Mouse (Mus musculus) heart, embryonic 11.5 days (tissue): ENCODE measurements at regions not wholly inside any gene's neighbourhood (a gene's known extent, or its start where the extent isn't known, plus 50 kb on each side); places are given as distances from the start of the nearest gene placed in this dataset.
A peak's percentile ranks its signal among the peaks of the same experiment; 100 is the strongest.
"Not testable (repeated sequence)": the region's sequence is repeated elsewhere in the genome, so short reads cannot be mapped to it uniquely, and the experiment has no call there.

Experiments used
- ATAC-seq: fragments of 200-750 bp; cut with Nextera tagmentation; replicated peaks from 2 replicates; pipeline ENCODE4 v1.8.0; 2017; ENCODE audit warnings: moderate library complexity; ENCODE audit not compliant: insufficient number of reproducible peaks, low FRiP score, low TSS enrichment
- H3K27ac ChIP-seq: fragments of 300-500 bp; sonication (generic); 2 replicates; pipeline ENCODE4 v1.5.1; 2014; ENCODE audit warnings: mild to moderate bottlenecking, low read depth, low read length
- H3K27me3 ChIP-seq: fragments of 300-500 bp; sonication (generic); 2 replicates; pipeline ENCODE4 v1.6.1; 2014; ENCODE audit warnings: mild to moderate bottlenecking, low read length, mixed read lengths; ENCODE audit not compliant: control insufficient read depth, insufficient read depth
- H3K36me3 ChIP-seq: fragments of 300-500 bp; sonication (generic); 2 replicates; pipeline ENCODE4 v1.6.1; 2014; ENCODE audit warnings: mild to moderate bottlenecking, low read length, moderate library complexity, mixed read lengths; ENCODE audit not compliant: control insufficient read depth, insufficient read depth
- H3K4me1 ChIP-seq: fragments of 300-500 bp; sonication (generic); 2 replicates; pipeline ENCODE4 v1.6.1; 2014; ENCODE audit warnings: low read length; ENCODE audit not compliant: control insufficient read depth, insufficient read depth
- H3K4me2 ChIP-seq: fragments of 300-500 bp; sonication (generic); 2 replicates; pipeline ENCODE4 v1.6.1; 2014; ENCODE audit warnings: mild to moderate bottlenecking, moderate library complexity
- H3K4me3 ChIP-seq: fragments of 300-500 bp; sonication (generic); 2 replicates; pipeline ENCODE4 v1.5.1; 2014; ENCODE audit warnings: low read depth, low read length
- H3K9ac ChIP-seq: fragments of 300-500 bp; sonication (generic); 2 replicates; pipeline ENCODE4 v1.6.1; 2014; ENCODE audit warnings: mild to moderate bottlenecking, low read depth, low read length, moderate library complexity
- H3K9me3 ChIP-seq: fragments of 300-500 bp; sonication (generic); replicated peaks from 2 replicates; pipeline ENCODE4 v1.6.1; 2016; ENCODE audit warnings: low read length; ENCODE audit not compliant: control insufficient read depth
- WGBS: fragments of 180-500 bp; shearing (Covaris S2); extraction: QIAGEN DNeasy Blood & Tissue Kit; methylation state at CpG from one replicate; pipeline ENCODE4 v1.1.7; 2014; ENCODE audit not compliant: insufficient replicate concordance; 5-methylcytosine and 5-hydroxymethylcytosine counted together

DNA sequence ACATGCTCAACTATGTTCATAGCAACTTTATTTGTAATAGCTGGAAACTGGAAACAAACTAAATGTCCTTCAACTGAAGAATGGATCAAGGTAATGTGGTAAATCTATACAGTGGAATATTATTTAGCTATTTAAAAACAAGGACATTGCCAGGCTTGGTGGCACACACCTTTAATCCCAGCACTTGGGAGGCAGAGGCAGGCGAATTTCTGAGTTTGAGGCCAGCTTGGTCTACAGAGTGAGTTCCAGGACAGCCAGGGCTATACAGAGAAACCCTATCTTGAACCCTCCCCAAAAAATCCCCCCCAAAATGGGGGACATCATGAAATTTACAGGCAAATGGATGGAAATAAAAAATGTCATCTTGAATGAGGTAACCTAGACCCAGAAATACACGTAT, 213.6 kb downstream of the Gm31371 start:
- WGBS, result 64% methylated on average over 2 of the region's 2 CpGs
- not testable (repeated sequence) for H3K9me3 ChIP-seq, H3K9ac ChIP-seq, H3K27ac ChIP-seq, H3K36me3 ChIP-seq, H3K4me2 ChIP-seq, H3K4me1 ChIP-seq, H3K27me3 ChIP-seq, ATAC-seq, H3K4me3 ChIP-seq

DNA sequence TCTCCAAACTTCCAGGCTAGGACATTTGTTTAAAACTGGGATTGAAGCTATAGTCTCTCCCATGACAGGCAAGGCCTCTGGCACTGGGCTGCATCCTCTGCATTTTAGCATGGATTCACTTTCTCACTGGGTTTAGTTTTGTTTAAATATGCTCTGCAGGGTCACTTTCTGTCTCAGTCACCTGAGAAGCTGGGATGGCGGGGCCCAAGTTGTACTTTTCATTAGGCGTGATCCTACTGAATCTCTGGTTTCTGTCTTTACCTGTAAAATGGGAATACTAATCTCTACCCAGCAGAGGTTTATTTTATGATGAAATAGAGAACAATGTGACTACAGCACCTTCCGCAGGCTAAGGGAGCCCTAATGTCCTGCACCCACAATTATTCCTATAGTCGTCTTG, 216.4 kb downstream of the Gm31371 start:
- WGBS, result 73% methylated on average over 4 of the region's 4 CpGs
- ATAC-seq, H3K9me3 ChIP-seq, H3K27ac ChIP-seq, H3K4me1 ChIP-seq, H3K4me3 ChIP-seq, H3K9ac ChIP-seq, H3K36me3 ChIP-seq, H3K4me2 ChIP-seq, H3K27me3 ChIP-seq: not testable (repeated sequence)

DNA sequence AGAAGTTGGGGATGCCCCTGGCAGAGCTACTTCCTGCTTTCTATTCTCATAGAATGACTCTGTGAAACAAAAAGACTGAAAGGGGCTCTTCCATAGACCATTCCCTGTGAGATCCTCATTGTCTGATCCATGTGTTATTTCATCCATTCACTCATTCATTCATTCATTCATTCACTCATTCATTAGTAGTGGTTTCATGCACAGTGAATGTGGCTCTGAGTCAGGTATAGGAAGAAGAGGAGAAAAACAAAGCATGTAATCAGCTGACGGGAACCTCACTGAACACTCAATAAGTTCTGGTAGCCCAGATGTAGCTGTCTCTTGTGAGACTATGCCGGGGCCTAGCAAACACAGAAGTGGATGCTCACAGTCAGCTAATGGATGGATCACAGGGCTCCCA, 217.0 kb downstream of the Gm31371 start:
- not testable (repeated sequence) for H3K9me3 ChIP-seq, H3K4me1 ChIP-seq, H3K4me3 ChIP-seq, H3K4me2 ChIP-seq, H3K27me3 ChIP-seq, H3K27ac ChIP-seq, H3K9ac ChIP-seq, ATAC-seq, H3K36me3 ChIP-seq
- 92% methylated on average over 2 of the region's 2 CpGs for WGBS

DNA sequence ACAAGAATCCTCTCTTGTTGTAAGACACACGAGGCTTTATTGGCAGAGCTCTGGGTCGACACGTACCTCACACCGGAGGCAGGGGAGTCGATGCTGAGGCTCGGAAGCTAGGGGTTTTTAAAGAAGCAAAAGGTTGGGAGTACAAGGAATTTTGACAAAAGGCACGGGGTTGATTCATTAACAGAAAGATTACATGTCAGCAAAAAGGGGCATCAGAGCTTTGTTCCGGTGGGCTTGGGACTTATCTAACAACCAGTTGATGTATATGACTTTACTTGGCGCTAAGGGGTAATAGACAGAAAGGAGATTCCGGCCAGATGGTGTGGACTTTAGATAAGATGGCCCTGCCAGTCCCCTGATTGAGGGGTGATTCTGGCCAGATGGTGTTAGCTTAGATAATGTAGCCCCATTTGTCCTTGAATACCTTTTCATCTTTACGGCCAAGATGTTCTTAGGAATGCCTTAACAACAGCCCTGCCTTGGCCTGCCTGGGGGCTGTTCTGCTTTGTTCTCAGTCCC, 218.3 kb downstream of the Gm31371 start:
- H3K27ac ChIP-seq, H3K4me3 ChIP-seq, H3K36me3 ChIP-seq, H3K27me3 ChIP-seq, H3K4me2 ChIP-seq, H3K9me3 ChIP-seq, H3K4me1 ChIP-seq, ATAC-seq, H3K9ac ChIP-seq: not testable (repeated sequence)
- WGBS, result 88% methylated on average over 10 of the region's 11 CpGs

DNA sequence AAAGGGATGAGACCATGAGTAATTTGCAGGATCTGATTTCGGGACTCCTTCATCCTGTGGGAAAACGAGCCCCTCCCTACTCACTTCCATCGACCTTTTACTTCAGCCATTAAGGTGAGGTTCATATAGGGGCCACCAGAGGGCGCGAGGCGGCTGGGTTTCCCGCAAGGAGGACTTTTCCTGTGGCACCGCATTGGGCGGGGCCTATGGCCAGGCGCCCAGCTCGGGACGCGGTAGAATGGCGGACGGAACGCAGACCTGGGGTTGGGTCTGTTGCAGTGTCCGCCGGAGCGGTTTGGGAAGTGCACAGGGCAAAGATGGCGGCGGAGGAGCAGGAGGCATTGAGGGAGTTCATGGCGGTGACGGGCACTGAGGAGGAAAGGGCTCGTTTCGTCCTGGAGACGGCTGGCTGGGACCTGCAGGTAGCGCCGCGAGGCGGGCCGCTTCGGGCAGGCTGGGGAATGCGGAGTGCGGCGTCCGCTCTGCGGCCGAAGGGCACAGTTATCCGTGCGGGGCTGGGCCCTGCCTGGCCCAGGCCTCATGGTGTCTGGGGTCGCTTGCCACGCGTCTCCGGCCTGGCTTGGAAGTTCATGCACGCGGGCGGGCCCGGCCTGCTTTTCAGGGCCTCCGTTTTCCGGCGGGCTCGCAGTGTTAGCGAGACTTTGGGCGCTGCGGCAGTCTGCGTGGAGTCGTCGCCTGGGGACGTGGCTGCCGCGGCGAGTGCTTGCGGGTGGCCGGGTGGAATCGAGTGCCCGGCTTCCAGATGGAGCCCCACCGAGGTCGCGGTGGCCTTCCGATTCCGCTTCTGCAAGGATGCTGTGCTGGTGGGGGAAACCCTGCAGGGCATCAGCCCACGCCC, 219.1 kb downstream of the Gm31371 start:
- Histone ChIP-seq H3K4me3 (peak overlapping the region; percentile 62), H3K9ac (peak overlapping the region; percentile 85), H3K27ac (peak overlapping the region; percentile 54; the same call in 1 of the 2 replicates), H3K4me2 (peak overlapping the region; percentile 35)
- 8% methylated on average over 56 of the region's 72 CpGs for WGBS
- not testable (repeated sequence) for H3K27me3 ChIP-seq, H3K36me3 ChIP-seq, H3K9me3 ChIP-seq, H3K4me1 ChIP-seq
- ATAC-seq, result peak; percentile 100

DNA sequence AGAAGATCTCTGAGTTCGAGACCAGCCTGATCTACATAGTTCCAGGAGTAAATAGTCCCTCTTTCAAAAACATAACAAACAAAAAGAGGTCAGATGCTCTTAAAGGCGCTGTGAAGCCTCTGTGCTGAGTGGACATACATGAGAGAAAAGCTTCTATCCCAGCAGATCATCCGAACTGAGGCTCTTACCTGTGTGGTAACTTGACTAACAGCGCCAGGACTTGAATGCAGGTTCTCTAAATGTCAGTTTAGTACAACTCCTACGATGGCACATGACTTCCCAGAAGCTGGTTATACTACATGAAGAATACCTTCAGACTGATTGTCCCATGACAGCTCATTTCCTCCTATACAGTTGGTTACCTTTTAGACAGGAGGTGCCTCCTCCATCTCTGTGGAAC, 220.4 kb downstream of the Gm31371 start:
- H3K4me3 ChIP-seq, H3K27me3 ChIP-seq, H3K9ac ChIP-seq, H3K9me3 ChIP-seq, H3K4me1 ChIP-seq, H3K4me2 ChIP-seq, H3K27ac ChIP-seq, H3K36me3 ChIP-seq, ATAC-seq: not testable (repeated sequence)
- 92% methylated on average over 5 of the region's 5 CpGs for whole genome bisulfite sequencing

DNA sequence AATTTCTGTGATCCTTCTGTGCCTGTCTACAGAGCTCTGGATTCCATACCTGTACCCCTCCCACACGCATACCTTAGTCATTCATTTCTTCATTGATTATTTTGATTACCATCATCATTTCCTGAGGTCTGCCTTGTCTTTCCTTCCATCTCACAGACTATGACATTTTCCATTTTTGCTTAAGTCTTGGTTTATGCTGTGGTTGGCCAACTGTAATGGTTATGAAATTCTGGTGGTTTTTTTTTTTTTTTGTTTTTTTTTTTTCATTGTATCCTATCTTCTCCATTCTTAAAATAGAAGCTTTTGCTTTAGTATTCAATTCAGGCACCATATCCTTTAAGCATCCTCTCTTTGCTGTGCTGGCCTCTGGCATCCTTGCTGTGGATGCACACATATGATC, 227.4 kb downstream of the Gm15319 start:
- H3K4me1 ChIP-seq, H3K4me3 ChIP-seq, H3K27me3 ChIP-seq, H3K9ac ChIP-seq, H3K9me3 ChIP-seq, H3K27ac ChIP-seq, H3K4me2 ChIP-seq, H3K36me3 ChIP-seq, ATAC-seq: not testable (repeated sequence)
- WGBS, result no CpG with 5 or more reads among the region's 1 CpGs

DNA sequence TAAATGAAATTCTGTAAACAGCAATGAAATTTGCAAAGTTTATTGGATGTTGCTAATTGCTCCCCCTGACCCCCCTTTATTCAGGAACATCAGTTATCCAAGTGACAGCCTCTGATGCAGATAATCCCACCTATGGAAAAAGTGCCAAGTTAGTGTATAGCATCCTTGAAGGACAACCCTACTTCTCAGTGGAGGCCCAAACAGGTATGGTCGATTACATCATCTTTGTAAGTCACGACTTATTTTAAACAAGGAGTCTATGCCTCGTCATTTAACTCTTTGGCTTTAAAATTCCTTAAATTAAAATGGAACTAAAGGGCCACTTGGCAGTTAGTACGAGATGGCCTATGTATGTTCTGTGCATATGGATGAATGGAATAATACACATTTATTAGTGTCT, 217.6 kb downstream of the Gm15319 start:
- not testable (repeated sequence) for H3K9ac ChIP-seq, H3K4me2 ChIP-seq, H3K9me3 ChIP-seq, H3K27ac ChIP-seq, H3K27me3 ChIP-seq, H3K4me3 ChIP-seq, H3K4me1 ChIP-seq, ATAC-seq, H3K36me3 ChIP-seq
- 82% methylated on average over 4 of the region's 4 CpGs for WGBS
